Mouse (Mus musculus): ENCODE results near the gene Hif3a. TPM values are rescaled to one million over a fixed set of nuclear protein-coding genes. Genes with fewer than 3 reads are reported as not detected.

Hif3a gene
- 0.46 and 0.98 TPM in 2 replicates for polyA plus RNA-seq (2012; ENCODE audit: low replicate concordance)

DNA sequence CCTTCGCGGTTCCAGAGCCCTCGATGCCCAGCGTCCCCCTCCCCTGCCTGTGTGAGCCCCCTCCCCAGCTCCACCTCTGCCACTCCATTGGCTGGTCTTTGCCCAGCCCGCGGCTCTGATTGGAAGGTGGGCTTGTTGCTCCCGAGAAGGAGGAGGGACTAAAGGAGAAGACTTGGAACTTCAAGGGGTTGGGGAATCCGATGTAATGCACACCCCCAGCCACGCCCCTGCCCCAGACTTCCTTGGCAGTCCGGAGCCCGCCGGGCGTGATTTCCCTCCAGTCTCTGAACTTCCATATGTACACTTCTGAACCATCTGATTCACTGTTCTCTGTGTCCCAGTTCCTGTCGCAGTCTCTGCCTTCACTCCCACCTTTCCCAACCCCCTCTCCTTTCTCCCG lies at the start of gene Hif3a:
Hif3a (minus strand) TSS at position 39 of the 400 bp plus-strand sequence.

GRCm38 (mm10) chr7:17073904-17074615 lies 11.8 kb upstream of the Hif3a start, which contains the start of gene Psg16:
Gene Psg16 (plus strand): TSS chr7:17074040.

DNA sequence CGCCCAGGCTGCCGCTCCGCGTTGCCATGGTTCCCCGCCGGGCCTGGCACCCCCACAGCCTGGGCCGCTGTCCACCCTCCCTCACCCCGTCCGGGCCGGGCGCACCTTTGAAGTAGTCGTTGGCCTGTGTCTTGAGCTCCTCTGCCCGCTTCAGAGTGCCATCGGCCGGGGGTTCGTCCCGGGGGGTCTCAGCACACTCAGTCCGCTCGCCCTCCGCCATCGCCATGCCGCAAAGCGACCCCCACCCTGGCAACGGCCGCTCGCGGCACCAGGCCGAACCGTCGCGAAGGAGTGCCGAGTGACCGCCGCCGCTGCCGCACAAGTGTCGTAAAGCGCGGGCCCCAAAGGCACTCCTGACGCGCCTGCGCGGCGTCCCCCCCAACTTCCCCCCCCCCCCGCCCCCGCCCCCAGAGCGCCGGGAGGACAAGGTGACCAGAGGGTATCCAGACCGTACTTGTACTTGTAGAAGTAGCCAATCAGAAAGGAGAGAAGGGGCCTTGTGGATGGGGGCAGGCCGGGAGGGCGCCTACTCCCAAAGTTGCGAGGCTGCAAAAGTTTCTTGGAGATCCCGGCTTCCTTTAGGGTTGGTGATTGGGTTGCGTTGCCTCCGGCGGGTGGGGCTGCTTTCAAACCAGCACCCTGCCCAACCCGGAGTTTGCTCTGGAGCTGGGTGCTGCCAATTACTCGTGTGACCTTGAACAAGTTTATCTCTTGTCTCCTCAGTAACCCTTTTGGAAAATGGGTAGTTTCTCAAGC lies 34.5 kb downstream of the Hif3a start, which contains the start of gene Ppp5c:
Ppp5c (minus strand) TSS at position 337 of the 756 bp plus-strand sequence.

DNA sequence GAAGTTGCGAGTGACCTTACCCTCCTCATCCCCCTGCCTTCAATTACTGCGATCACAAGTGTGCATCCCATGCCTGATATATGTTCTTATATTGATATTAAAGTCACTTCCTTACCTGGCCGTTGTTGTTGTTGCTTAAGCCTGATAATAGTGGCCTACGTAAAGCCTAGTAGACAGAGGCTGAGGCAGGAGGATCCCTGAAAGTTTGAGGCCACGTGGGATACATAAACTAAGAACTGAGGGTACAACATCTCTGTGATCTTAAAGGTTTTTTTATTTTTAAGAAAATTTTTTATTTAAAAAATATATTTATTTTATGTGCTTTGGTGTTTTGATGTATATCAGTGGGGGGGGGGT lies 69.8 kb downstream of the Hif3a start, which contains the start of gene Ccdc8:
Ccdc8 (plus strand) TSS at position 258 of the 357 bp plus-strand sequence.

GRCm38 (mm10) chr7:16982859-16983568 lies 79.2 kb downstream of the Hif3a start, which contains the start of gene Gm42372:
Gene Gm42372 (plus strand): TSS chr7:16983086.

Other genes with a start within 250 kb of the Hif3a start
- gene Strn4, start 246.5 kb downstream of the Hif3a start, polyA plus RNA-seq (2012; ENCODE audit: low replicate concordance): 82.0 and 125 TPM in 2 replicates
- gene Fkrp, start 245.7 kb downstream of the Hif3a start, polyA plus RNA-seq (2012; ENCODE audit: low replicate concordance): 34.0 and 48.4 TPM in 2 replicates
- 180 and 196 TPM in 2 replicates for gene Prkd2, start 219.5 kb downstream of the Hif3a start, polyA plus RNA-seq (2012; ENCODE audit: low replicate concordance)
- 1.0 and 2.8 TPM in 2 replicates for gene Dact3, start 187.1 kb downstream of the Hif3a start, polyA plus RNA-seq (2012; ENCODE audit: low replicate concordance)
- not detected in 2 replicates for gene Gng8, start 170.6 kb downstream of the Hif3a start, polyA plus RNA-seq (2012; ENCODE audit: low replicate concordance)
- 4.6 and 8.1 TPM in 2 replicates for gene Ptgir, start 155.9 kb downstream of the Hif3a start, polyA plus RNA-seq (2012; ENCODE audit: low replicate concordance)
- 519 and 714 TPM in 2 replicates for gene Calm3, start 138.3 kb downstream of the Hif3a start, polyA plus RNA-seq (2012; ENCODE audit: low replicate concordance)
- 0.10 and 0.17 TPM in 2 replicates for gene Pnmal2, start 117.7 kb downstream of the Hif3a start, polyA plus RNA-seq (2012; ENCODE audit: low replicate concordance)
- gene Pnmal1, start 102.7 kb downstream of the Hif3a start, polyA plus RNA-seq (2012; ENCODE audit: low replicate concordance): not detected in 2 replicates
- 1.1 and 1.4 TPM in 2 replicates for gene Gm42372, start 79.3 kb downstream of the Hif3a start, polyA plus RNA-seq (2012; ENCODE audit: low replicate concordance)
- gene Ccdc8, start 69.7 kb downstream of the Hif3a start, polyA plus RNA-seq (2012; ENCODE audit: low replicate concordance): 0.54 and 0.73 TPM in 2 replicates
- gene Ppp5c, start 34.5 kb downstream of the Hif3a start, polyA plus RNA-seq (2012; ENCODE audit: low replicate concordance): 89.0 and 144 TPM in 2 replicates
- not detected in 2 replicates for gene Psg16, start 11.6 kb upstream of the Hif3a start, polyA plus RNA-seq (2012; ENCODE audit: low replicate concordance)
- not detected in 2 replicates for gene Ceacam3, start 87.9 kb upstream of the Hif3a start, polyA plus RNA-seq (2012; ENCODE audit: low replicate concordance)
- not detected in 2 replicates for gene Psg29, start 141.1 kb upstream of the Hif3a start, polyA plus RNA-seq (2012; ENCODE audit: low replicate concordance)

Data from hematopoietic multipotent progenitor cell, adult 10-12 weeks (in vitro differentiated cells).